Mouse (Mus musculus): ENCODE data around the gene Otc.

GRCm38 (mm10) chrX:10257774-10258173 lies 5.7 kb downstream of the Otc start:
- TF ChIP-seq ZNF384 (IDR thresholded peaks at IDR 0.05; ENCODE audit: low read depth, low read length) (no peak), EP300 (IDR thresholded peaks at IDR 0.05; ENCODE audit: low read depth in 1 of 2, low read length in 2 of 2) (no peak), NRF1 (IDR thresholded peaks at IDR 0.05; ENCODE audit: insufficient read depth, low read depth, low read length, poor library complexity, severe bottlenecking) (no peak), POLR2A (IDR thresholded peaks at IDR 0.05; ENCODE audit: control insufficient read depth in 1 of 2, insufficient read depth in 1 of 2, low read depth in 1 of 2, low read length in 2 of 2, poor library complexity in 1 of 2) (no peak), CTCF (IDR thresholded peaks at IDR 0.05 in 2 of 3, conservative IDR thresholded peaks at IDR 0.05 in 1 of 3; ENCODE audit: control insufficient read depth in 1 of 3, insufficient read depth in 1 of 3, low read depth in 2 of 3, low read length in 3 of 3, poor library complexity in 1 of 3, severe bottlenecking in 1 of 3) (no peak), ZMIZ1 (IDR thresholded peaks at IDR 0.05; ENCODE audit: low read depth, low read length) (no peak), POLR2AphosphoS5 (IDR thresholded peaks at IDR 0.05; ENCODE audit: borderline replicate concordance, low read depth, low read length) (no peak), MAZ (IDR thresholded peaks at IDR 0.05; ENCODE audit: low read depth, low read length) (no peak)
